Mouse (Mus musculus): ENCODE data around the gene Tns1. TPM values are rescaled to one million over a fixed set of nuclear protein-coding genes. Genes with fewer than 3 reads are reported as not detected.

Tns1 gene
- polyA plus RNA-seq, 1 experiment from 2014 or later, result 20.3 TPM

- 44% methylated on average over 6 of the region's 6 CpGs for WGBS (ENCODE audit: insufficient replicate concordance)
- Histone ChIP-seq H3K27me3 (no peaks in the 10 kb centered on the region), H3K4me1 (replicated peaks) (no peaks in the 10 kb centered on the region), H3K4me3 (replicated peaks) (no peak overlapping the region), H3K9me3 (replicated peaks) (no peaks in the 10 kb centered on the region), H3K27ac (replicated peaks) (no peak overlapping the region), H3K4me2 (no peak overlapping the region), H3K36me3 (replicated peaks) (peaks cover 85% of the 10 kb centered on the region), H3K9ac (no peak overlapping the region)
- no peak for ATAC-seq (ENCODE audit: insufficient read depth)
These were observed 137.8 kb downstream of the Tns1 start for GRCm38 (mm10) chr1:73986268-73987045.

GRCm38 (mm10) chr1:73985611-73986010, 138.6 kb downstream of the Tns1 start:
- no peaks in the 10 kb centered on the region for H3K27me3 ChIP-seq
- peaks cover 83% of the 10 kb centered on the region for H3K36me3 ChIP-seq (replicated peaks)

GRCm38 (mm10) chr1:73979214-73979613, 145.0 kb downstream of the Tns1 start:
- 75% methylated on average over 3 of the region's 3 CpGs for WGBS (ENCODE audit: insufficient replicate concordance)
- H3K27me3 ChIP-seq, result no peaks in the 10 kb centered on the region
- no peak overlapping the region for H3K9ac ChIP-seq
- H3K36me3 ChIP-seq (replicated peaks), result peaks cover 94% of the 10 kb centered on the region
- no peaks in the 10 kb centered on the region for H3K4me1 ChIP-seq (replicated peaks)
- no peak overlapping the region for H3K27ac ChIP-seq (replicated peaks)
- no peaks in the 10 kb centered on the region for H3K9me3 ChIP-seq (replicated peaks)
- no peak overlapping the region for H3K4me2 ChIP-seq
- ATAC-seq (ENCODE audit: insufficient read depth), result no peak
- H3K4me3 ChIP-seq (replicated peaks), result no peak overlapping the region

More at GRCm38 (mm10) chr1:73985611-73986010, 138.6 kb downstream of the Tns1 start:
- no peaks in the 10 kb centered on the region for H3K9me3 ChIP-seq (replicated peaks)
- no peak overlapping the region for H3K4me2 ChIP-seq
- ATAC-seq (ENCODE audit: insufficient read depth), result no peak
- H3K27ac ChIP-seq (replicated peaks), result no peak overlapping the region
- H3K4me3 ChIP-seq (replicated peaks), result no peak overlapping the region
- no peak overlapping the region for H3K9ac ChIP-seq
- WGBS (ENCODE audit: insufficient replicate concordance), result 77% methylated on average over 4 of the region's 4 CpGs
- H3K4me1 ChIP-seq (replicated peaks), result no peaks in the 10 kb centered on the region

- 62% methylated on average over 1 of the region's 1 CpGs for WGBS (ENCODE audit: insufficient replicate concordance)
- Histone ChIP-seq H3K4me1 (replicated peaks) (no peaks in the 10 kb centered on the region), H3K27me3 (no peaks in the 10 kb centered on the region), H3K27ac (replicated peaks) (no peak overlapping the region), H3K4me2 (no peak overlapping the region), H3K9ac (no peak overlapping the region), H3K9me3 (replicated peaks) (no peaks in the 10 kb centered on the region), H3K36me3 (replicated peaks) (peaks cover 92% of the 10 kb centered on the region), H3K4me3 (replicated peaks) (no peak overlapping the region)
- ATAC-seq (ENCODE audit: insufficient read depth), result no peak
These were observed 145.7 kb downstream of the Tns1 start for GRCm38 (mm10) chr1:73978576-73978975.

- 80% methylated on average over 9 of the region's 9 CpGs for WGBS (ENCODE audit: insufficient replicate concordance)
- Histone ChIP-seq H3K27me3 (no peaks in the 10 kb centered on the region), H3K9me3 (replicated peaks) (no peaks in the 10 kb centered on the region), H3K36me3 (replicated peaks) (peaks cover 70% of the 10 kb centered on the region), H3K9ac (no peak overlapping the region), H3K4me1 (replicated peaks) (no peaks in the 10 kb centered on the region), H3K4me2 (no peak overlapping the region), H3K27ac (replicated peaks) (no peak overlapping the region), H3K4me3 (replicated peaks) (no peak overlapping the region)
- no peak for ATAC-seq (ENCODE audit: insufficient read depth)
These were observed 150.3 kb downstream of the Tns1 start for GRCm38 (mm10) chr1:73973992-73974391.

- no peak overlapping the region for H3K27ac ChIP-seq (replicated peaks)
- H3K36me3 ChIP-seq (replicated peaks), result peaks cover 61% of the 10 kb centered on the region
- 70% methylated on average over 5 of the region's 5 CpGs for WGBS (ENCODE audit: insufficient replicate concordance)
- H3K9ac ChIP-seq, result no peak overlapping the region
- H3K9me3 ChIP-seq (replicated peaks), result no peaks in the 10 kb centered on the region
- ATAC-seq (ENCODE audit: insufficient read depth), result no peak
- no peaks in the 10 kb centered on the region for H3K4me1 ChIP-seq (replicated peaks)
- no peak overlapping the region for H3K4me2 ChIP-seq
- no peak overlapping the region for H3K4me3 ChIP-seq (replicated peaks)
- H3K27me3 ChIP-seq, result no peaks in the 10 kb centered on the region
These were observed 151.5 kb downstream of the Tns1 start for GRCm38 (mm10) chr1:73972726-73973125.

- H3K9me3 ChIP-seq (replicated peaks), result no peaks in the 10 kb centered on the region
- H3K4me2 ChIP-seq, result no peak overlapping the region
- H3K4me3 ChIP-seq (replicated peaks), result no peak overlapping the region
- no peak overlapping the region for H3K9ac ChIP-seq
- 23% methylated on average over 5 of the region's 5 CpGs for WGBS (ENCODE audit: insufficient replicate concordance)
- H3K27me3 ChIP-seq, result no peaks in the 10 kb centered on the region
- peaks cover 39% of the 10 kb centered on the region for H3K36me3 ChIP-seq (replicated peaks)
- ATAC-seq (ENCODE audit: insufficient read depth), result no peak
- H3K27ac ChIP-seq (replicated peaks), result no peak overlapping the region
- H3K4me1 ChIP-seq (replicated peaks), result peaks cover 13% of the 10 kb centered on the region
These were observed 154.0 kb downstream of the Tns1 start for GRCm38 (mm10) chr1:73970161-73970730.

GRCm38 (mm10) chr1:73968712-73969511, 155.3 kb downstream of the Tns1 start:
- no peak for ATAC-seq (ENCODE audit: insufficient read depth)
- no peak overlapping the region for H3K4me3 ChIP-seq (replicated peaks)
- no peaks in the 10 kb centered on the region for H3K27me3 ChIP-seq
- H3K9me3 ChIP-seq (replicated peaks), result no peaks in the 10 kb centered on the region
- H3K4me2 ChIP-seq, result no peak overlapping the region
- H3K4me1 ChIP-seq (replicated peaks), result peaks cover 13% of the 10 kb centered on the region
- H3K27ac ChIP-seq (replicated peaks), result no peak overlapping the region
- H3K36me3 ChIP-seq (replicated peaks), result peaks cover 26% of the 10 kb centered on the region
- WGBS (ENCODE audit: insufficient replicate concordance), result 53% methylated on average over 13 of the region's 13 CpGs
- H3K9ac ChIP-seq, result no peak overlapping the region

GRCm38 (mm10) chr1:73966411-73967238, 157.6 kb downstream of the Tns1 start:
- Histone ChIP-seq H3K27ac (replicated peaks) (no peak overlapping the region), H3K4me3 (replicated peaks) (no peak overlapping the region), H3K4me1 (replicated peaks) (peaks cover 23% of the 10 kb centered on the region), H3K27me3 (no peaks in the 10 kb centered on the region), H3K4me2 (no peak overlapping the region), H3K9me3 (replicated peaks) (no peaks in the 10 kb centered on the region), H3K36me3 (replicated peaks) (peaks cover 19% of the 10 kb centered on the region), H3K9ac (no peak overlapping the region)
- ATAC-seq (ENCODE audit: insufficient read depth), result peak; percentile 25; the same call in 1 of the 2 replicates
- WGBS (ENCODE audit: insufficient replicate concordance), result 59% methylated on average over 12 of the region's 12 CpGs

- Histone ChIP-seq H3K9me3 (replicated peaks) (no peaks in the 10 kb centered on the region), H3K36me3 (replicated peaks) (peaks cover 19% of the 10 kb centered on the region; the same call in 1 of the 2 replicates), H3K27me3 (no peaks in the 10 kb centered on the region), H3K9ac (no peak overlapping the region), H3K4me3 (replicated peaks) (no peak overlapping the region), H3K27ac (replicated peaks) (no peak overlapping the region), H3K4me2 (no peak overlapping the region), H3K4me1 (replicated peaks) (peaks cover 23% of the 10 kb centered on the region)
- ATAC-seq (ENCODE audit: insufficient read depth), result no peak
- 73% methylated on average over 5 of the region's 5 CpGs for WGBS (ENCODE audit: insufficient replicate concordance)
These were observed 160.0 kb downstream of the Tns1 start for GRCm38 (mm10) chr1:73964151-73964743.

All from liver, embryonic 15.5 days (tissue).